Mouse (Mus musculus): ENCODE measurements at regions not wholly inside any gene's neighbourhood (a gene's known extent, or its start where the extent isn't known, plus 50 kb on each side); places are given as distances from the start of the nearest gene placed in this dataset.

DNA sequence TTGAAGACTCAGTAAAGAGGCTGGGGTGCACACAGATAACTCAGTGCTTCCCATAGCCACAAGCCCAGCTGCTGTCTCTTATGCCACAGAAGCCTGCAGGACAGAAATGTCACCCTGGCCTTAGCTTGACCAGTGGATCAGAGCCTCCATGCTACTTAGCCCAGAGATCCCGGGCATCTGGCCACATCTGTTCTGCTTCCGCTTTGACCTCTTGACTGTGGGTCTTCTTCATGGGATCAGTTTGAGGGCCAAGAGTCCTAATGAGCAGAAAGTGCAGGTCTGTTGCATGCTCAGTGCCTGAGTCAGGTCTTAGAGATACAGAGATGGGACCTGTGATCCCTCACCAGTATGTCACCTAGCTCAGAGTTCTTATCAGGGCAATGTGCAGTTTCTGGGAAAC, 85.5 kb upstream of the Twist2 start:
- H3K36me3 ChIP-seq, result no peaks in the 10 kb centered on the region
- no peaks in the 10 kb centered on the region for H3K27me3 ChIP-seq
- H3K4me2 ChIP-seq, result no peak overlapping the region
- no peak overlapping the region for H3K9ac ChIP-seq
- H3K4me1 ChIP-seq (replicated peaks), result no peaks in the 10 kb centered on the region
- no peak overlapping the region for H3K4me3 ChIP-seq
- no peak for ATAC-seq (ENCODE audit: low FRiP score, low read depth)
- H3K9me3 ChIP-seq, result no peaks in the 10 kb centered on the region
- WGBS, result 96% methylated on average over 2 of the region's 2 CpGs
- no peak overlapping the region for H3K27ac ChIP-seq (replicated peaks)

DNA sequence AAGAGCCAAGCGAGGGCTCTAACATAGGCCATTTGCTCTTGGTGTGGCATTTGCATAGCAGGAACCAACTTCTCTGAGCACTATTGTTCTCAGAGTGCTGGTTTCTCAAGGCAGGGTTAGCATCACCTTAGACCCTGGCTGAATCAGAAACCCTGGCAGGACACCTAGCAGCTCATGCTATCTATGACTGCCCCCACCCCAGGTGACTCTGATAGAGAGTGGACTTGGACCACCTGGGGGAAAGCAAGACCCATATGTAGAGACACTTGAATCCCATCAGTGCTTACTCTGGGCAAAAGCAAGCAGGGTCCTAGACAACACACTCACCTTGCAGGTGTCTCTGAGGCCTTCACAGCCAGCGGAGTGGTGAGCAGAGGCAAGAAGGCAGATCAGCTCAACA, 84.4 kb upstream of the Twist2 start:
- Histone ChIP-seq H3K9ac (no peak overlapping the region), H3K4me1 (replicated peaks) (no peaks in the 10 kb centered on the region), H3K9me3 (no peaks in the 10 kb centered on the region), H3K27me3 (no peaks in the 10 kb centered on the region), H3K4me2 (no peak overlapping the region), H3K36me3 (no peaks in the 10 kb centered on the region), H3K4me3 (no peak overlapping the region), H3K27ac (replicated peaks) (no peak overlapping the region)
- WGBS, result 93% methylated on average over 2 of the region's 2 CpGs
- ATAC-seq (ENCODE audit: low FRiP score, low read depth), result no peak

DNA sequence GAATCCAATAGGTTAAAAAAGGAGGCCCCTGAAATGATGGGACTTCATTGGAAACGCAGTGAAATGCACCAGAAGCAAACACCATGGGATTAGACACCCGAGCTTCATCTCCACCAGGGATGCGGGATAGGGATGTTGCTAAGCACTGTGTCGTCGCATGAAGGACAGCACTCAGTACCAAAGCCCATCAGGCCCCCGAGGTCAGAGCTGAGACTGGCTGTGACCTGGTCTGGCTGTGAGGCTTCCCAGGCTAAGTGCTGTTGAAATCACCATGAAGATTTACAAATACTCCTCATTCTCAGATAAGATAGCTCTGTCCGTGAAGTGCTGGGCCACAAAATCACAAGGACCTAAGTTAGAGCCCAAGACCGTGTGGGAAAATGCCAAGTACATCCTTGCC, 83.3 kb upstream of the Twist2 start:
- Histone ChIP-seq H3K4me3 (no peak overlapping the region), H3K27me3 (no peaks in the 10 kb centered on the region), H3K4me1 (replicated peaks) (no peaks in the 10 kb centered on the region), H3K9me3 (no peaks in the 10 kb centered on the region), H3K9ac (no peak overlapping the region), H3K27ac (replicated peaks) (no peak overlapping the region), H3K36me3 (no peaks in the 10 kb centered on the region), H3K4me2 (no peak overlapping the region)
- no peak for ATAC-seq (ENCODE audit: low FRiP score, low read depth)
- 84% methylated on average over 8 of the region's 8 CpGs for WGBS

DNA sequence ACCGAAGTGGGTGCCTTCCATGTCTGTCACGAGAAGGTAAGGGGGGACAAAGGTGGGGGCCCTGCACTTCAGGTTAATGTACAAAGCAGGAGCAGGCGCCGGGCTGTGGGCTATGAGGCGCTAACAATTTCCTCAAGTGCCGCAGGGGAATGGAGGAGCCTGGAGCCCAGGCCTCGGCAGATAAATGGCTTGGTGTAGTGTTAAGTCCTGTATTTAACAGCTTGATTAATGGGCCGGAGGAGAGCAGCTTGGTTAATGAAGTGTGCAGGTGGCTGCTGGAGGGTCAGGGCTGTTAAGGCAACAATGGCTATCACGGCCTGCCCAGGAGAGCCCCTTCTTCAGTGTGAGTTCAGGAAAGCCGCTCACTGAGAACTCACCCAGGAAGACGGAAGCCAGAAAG, 72.0 kb upstream of the Twist2 start:
- ATAC-seq (ENCODE audit: low FRiP score, low read depth), result no peak

DNA sequence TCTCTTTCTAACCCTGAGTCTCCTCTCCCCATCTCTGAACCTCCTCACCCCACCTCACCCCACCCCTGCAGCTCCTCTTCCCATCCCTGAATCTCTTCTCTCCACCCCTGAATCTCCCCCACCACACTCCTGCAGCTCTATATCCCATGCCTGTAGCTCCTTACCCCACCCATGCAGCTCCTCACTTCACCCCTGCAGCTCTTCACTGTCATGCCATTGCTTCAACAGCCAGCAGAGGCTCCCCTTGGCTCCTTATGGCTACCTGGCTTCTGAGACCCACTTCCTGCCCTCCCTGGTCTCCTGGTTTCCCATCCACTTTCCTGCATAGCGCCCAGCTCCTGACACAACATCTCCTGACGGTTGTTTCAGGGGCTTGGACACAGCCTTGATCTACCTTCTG, 71.0 kb upstream of the Twist2 start:
- H3K9me3 ChIP-seq, result no peaks in the 10 kb centered on the region
- no peak overlapping the region for H3K9ac ChIP-seq
- ATAC-seq (ENCODE audit: low FRiP score, low read depth), result no peak
- H3K4me1 ChIP-seq (replicated peaks), result peaks cover 16% of the 10 kb centered on the region; the same call in 1 of the 2 replicates
- WGBS, result 95% methylated on average over 2 of the region's 2 CpGs
- no peak overlapping the region for H3K4me3 ChIP-seq
- H3K36me3 ChIP-seq, result no peaks in the 10 kb centered on the region
- no peak overlapping the region for H3K4me2 ChIP-seq
- peaks cover 6% of the 10 kb centered on the region; the same call in 1 of the 2 replicates for H3K27me3 ChIP-seq
- no peak overlapping the region for H3K27ac ChIP-seq (replicated peaks)

More for the DNA sequence above, 72.0 kb upstream of the Twist2 start:
- H3K27ac ChIP-seq (replicated peaks), result no peak overlapping the region
- H3K27me3 ChIP-seq, result peaks cover 6% of the 10 kb centered on the region; the same call in 1 of the 2 replicates
- H3K4me2 ChIP-seq, result no peak overlapping the region
- H3K4me1 ChIP-seq (replicated peaks), result peaks cover 16% of the 10 kb centered on the region; the same call in 1 of the 2 replicates
- WGBS, result 55% methylated on average over 11 of the region's 11 CpGs
- H3K9ac ChIP-seq, result no peak overlapping the region
- H3K9me3 ChIP-seq, result no peaks in the 10 kb centered on the region
- H3K4me3 ChIP-seq, result no peak overlapping the region
- H3K36me3 ChIP-seq, result no peaks in the 10 kb centered on the region

DNA sequence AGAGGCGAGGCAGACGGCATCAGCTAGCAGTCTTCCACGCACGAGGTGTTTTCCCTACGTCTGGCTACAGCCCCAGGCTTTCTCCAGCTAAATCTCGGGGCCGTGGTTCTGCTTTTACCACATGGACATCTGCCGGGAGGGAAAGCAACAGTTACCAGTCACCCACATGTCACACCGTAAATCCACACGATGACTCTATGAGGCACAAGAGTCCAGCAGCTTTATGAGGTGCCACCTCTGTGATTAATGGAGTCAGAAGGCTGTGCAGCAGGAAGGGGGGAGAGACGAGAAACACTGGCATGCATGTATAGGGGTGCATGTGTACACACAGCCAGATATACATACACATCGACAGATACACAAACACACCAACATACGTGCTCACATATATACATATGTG, 69.6 kb upstream of the Twist2 start:
- Histone ChIP-seq H3K9ac (no peak overlapping the region), H3K27ac (replicated peaks) (no peak overlapping the region), H3K27me3 (peaks cover 9% of the 10 kb centered on the region; the same call in 1 of the 2 replicates), H3K36me3 (no peaks in the 10 kb centered on the region), H3K4me3 (no peak overlapping the region), H3K4me2 (no peak overlapping the region), H3K4me1 (replicated peaks) (peaks cover 16% of the 10 kb centered on the region; the same call in 1 of the 2 replicates), H3K9me3 (no peaks in the 10 kb centered on the region)
- ATAC-seq (ENCODE audit: low FRiP score, low read depth), result no peak
- WGBS, result 66% methylated on average over 13 of the region's 13 CpGs

DNA sequence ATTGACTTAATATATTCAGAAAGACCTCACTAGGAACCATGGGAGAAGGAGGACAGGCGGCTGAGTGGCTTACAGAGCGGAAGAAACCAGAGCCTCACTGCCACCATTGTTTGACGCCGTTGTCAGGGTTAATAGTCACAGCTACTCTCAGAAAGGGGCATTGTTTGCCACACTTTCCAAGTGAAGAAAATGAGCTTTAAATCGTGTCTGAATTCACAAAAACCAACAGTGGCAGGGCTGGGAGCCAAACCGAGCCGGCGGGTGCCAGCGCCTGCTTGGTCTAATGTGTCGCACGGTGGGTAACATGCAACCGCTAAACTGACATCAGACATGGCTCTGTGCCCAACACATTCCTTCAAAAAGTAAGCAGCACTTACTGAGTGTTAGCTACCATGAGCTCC, 68.8 kb upstream of the Twist2 start:
- no peaks in the 10 kb centered on the region for H3K9me3 ChIP-seq
- H3K27me3 ChIP-seq, result peaks cover 9% of the 10 kb centered on the region; the same call in 1 of the 2 replicates
- 22% methylated on average over 12 of the region's 12 CpGs for WGBS
- no peak overlapping the region for H3K4me3 ChIP-seq
- no peak overlapping the region for H3K27ac ChIP-seq (replicated peaks)
- peak; percentile 54; the same call in 1 of the 2 replicates for ATAC-seq (ENCODE audit: low FRiP score, low read depth)
- H3K4me1 ChIP-seq (replicated peaks), result peaks cover 16% of the 10 kb centered on the region; the same call in 1 of the 2 replicates
- H3K36me3 ChIP-seq, result no peaks in the 10 kb centered on the region
- H3K9ac ChIP-seq, result no peak overlapping the region
- H3K4me2 ChIP-seq, result peak overlapping the region; percentile 7; the same call in 1 of the 2 replicates

DNA sequence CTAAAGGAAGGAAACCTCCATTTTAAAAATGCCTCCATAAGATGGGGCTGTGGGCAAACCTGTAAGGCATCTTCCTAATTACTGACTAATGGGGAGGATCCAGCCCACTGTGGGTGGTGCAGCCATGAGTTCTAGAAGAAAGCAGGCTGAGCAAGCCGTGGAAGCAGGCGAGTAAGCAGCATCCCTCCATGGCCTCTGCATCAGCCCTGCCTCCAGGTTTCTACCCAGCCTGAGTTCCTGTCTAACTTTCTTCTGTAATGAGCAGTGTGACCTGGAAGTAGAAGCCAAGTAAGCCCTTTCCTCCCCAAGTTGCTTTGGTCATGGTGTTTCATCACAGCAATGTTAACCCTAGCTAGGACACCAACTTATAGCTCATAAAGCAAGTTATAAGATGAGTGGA, 66.5 kb upstream of the Twist2 start:
- peaks cover 16% of the 10 kb centered on the region; the same call in 1 of the 2 replicates for H3K4me1 ChIP-seq (replicated peaks)
- no peaks in the 10 kb centered on the region for H3K36me3 ChIP-seq
- ATAC-seq (ENCODE audit: low FRiP score, low read depth), result no peak
- no peak overlapping the region for H3K4me2 ChIP-seq
- H3K27ac ChIP-seq (replicated peaks), result no peak overlapping the region
- peaks cover 8% of the 10 kb centered on the region; the same call in 1 of the 2 replicates for H3K27me3 ChIP-seq
- WGBS, result 90% methylated on average over 2 of the region's 2 CpGs
- no peak overlapping the region for H3K4me3 ChIP-seq
- no peaks in the 10 kb centered on the region for H3K9me3 ChIP-seq
- H3K9ac ChIP-seq, result no peak overlapping the region

DNA sequence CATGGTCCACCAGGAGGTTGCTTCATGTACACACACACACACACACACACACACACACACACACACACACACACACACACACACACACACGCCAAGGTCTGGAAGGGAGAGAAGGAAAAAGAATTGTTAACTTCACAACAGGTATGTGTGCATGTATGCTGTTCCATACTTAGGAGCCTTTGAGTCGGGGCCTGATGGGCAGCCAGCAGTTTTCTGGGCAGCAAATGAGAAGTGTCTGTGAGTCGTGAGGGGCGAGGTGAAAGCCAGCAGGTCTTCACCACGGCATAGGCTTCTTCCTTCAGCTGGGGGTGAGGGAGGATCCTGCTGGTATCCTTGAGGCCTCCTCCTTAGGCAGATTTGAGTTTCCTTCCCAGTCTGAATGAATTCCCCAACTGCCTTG, 65.8 kb upstream of the Twist2 start:
- WGBS, result 81% methylated on average over 5 of the region's 5 CpGs
- ATAC-seq (ENCODE audit: low FRiP score, low read depth), result no peak
- peaks cover 16% of the 10 kb centered on the region; the same call in 1 of the 2 replicates for H3K4me1 ChIP-seq (replicated peaks)
- H3K9me3 ChIP-seq, result no peaks in the 10 kb centered on the region
- H3K9ac ChIP-seq, result no peak overlapping the region
- no peak overlapping the region for H3K27ac ChIP-seq (replicated peaks)
- peaks cover 3% of the 10 kb centered on the region; the same call in 1 of the 2 replicates for H3K27me3 ChIP-seq
- no peak overlapping the region for H3K4me2 ChIP-seq
- no peak overlapping the region for H3K4me3 ChIP-seq
- no peaks in the 10 kb centered on the region for H3K36me3 ChIP-seq

DNA sequence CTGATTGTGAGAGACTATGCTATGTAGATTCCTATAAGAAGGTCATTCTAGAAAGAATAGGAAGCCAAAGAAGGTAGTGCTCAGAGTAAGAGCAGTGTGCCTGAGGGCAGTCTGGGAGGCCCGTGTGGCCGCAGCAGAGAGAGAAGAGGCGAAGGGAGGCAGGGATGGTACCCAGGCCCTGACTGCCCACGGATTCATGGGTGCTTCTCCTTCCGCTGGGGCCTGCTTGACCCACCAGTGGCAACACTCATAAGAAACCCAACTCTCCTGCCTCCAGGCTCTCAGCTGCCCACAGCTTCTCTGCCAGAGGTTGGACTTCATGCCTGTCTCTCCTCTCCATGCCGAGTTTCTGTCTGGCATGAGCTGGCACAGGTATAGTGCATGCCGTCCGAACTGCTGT, 60.6 kb upstream of the Twist2 start:
- no peaks in the 10 kb centered on the region for H3K4me1 ChIP-seq (replicated peaks)
- H3K36me3 ChIP-seq, result no peaks in the 10 kb centered on the region
- no peak for ATAC-seq (ENCODE audit: low FRiP score, low read depth)
- no peak overlapping the region for H3K9ac ChIP-seq
- no peak overlapping the region for H3K4me3 ChIP-seq
- no peak overlapping the region for H3K27ac ChIP-seq (replicated peaks)
- H3K4me2 ChIP-seq, result no peak overlapping the region
- H3K9me3 ChIP-seq, result no peaks in the 10 kb centered on the region
- H3K27me3 ChIP-seq, result no peaks in the 10 kb centered on the region
- WGBS, result 90% methylated on average over 8 of the region's 8 CpGs

DNA sequence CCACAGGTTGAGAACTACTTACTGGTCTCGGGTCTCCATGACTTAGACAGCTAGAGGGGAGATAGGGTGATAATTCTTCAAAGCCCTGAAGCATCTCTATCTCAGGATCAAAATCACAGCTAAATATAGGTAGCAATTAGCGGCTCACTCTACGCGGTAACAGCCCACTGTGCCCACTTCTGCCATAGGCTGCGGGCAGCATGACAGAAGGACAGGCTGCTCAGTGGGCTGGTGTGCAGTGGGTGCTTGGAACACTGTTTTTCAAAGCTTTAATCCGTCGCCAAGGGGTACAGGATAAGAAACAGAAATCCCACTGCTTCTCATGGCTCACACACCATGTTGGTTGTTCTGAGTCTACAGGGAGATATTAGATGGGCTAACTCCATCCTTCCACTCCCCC, 59.2 kb upstream of the Twist2 start:
- Histone ChIP-seq H3K4me3 (no peak overlapping the region), H3K27me3 (no peaks in the 10 kb centered on the region), H3K9me3 (no peaks in the 10 kb centered on the region), H3K9ac (no peak overlapping the region), H3K27ac (replicated peaks) (no peak overlapping the region), H3K4me2 (no peak overlapping the region), H3K4me1 (replicated peaks) (no peaks in the 10 kb centered on the region), H3K36me3 (no peaks in the 10 kb centered on the region)
- no peak for ATAC-seq (ENCODE audit: low FRiP score, low read depth)
- 93% methylated on average over 7 of the region's 7 CpGs for WGBS

DNA sequence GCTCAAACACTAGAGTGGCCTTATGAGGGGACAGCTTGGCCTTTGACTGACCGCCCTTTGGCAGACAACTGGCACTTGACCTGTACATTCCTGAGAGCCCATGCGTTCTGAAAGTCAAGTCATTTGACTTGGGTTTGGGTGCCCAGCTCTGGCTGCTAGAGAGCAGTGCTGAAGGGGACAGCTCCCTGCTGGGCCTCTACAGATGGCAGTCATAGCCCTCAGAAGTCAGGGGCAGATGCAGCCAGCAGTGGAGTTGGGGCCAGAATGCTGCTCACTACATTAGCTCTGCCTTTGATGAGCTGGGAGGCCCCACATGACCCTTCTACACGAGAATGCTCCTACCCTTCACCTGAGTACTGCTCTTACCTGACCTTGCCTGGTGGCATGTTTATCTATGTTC, 58.3 kb upstream of the Twist2 start:
- ATAC-seq (ENCODE audit: low FRiP score, low read depth), result no peak
- no peaks in the 10 kb centered on the region for H3K9me3 ChIP-seq
- H3K4me3 ChIP-seq, result no peak overlapping the region
- no peaks in the 10 kb centered on the region for H3K27me3 ChIP-seq
- H3K27ac ChIP-seq (replicated peaks), result no peak overlapping the region
- WGBS, result 68% methylated on average over 3 of the region's 3 CpGs
- H3K9ac ChIP-seq, result no peak overlapping the region
- H3K36me3 ChIP-seq, result no peaks in the 10 kb centered on the region
- 0 out of 2 replicates have a peak, but pooled peaks cover 4% of the 10 kb centered on the region for H3K4me1 ChIP-seq (replicated peaks)
- no peak overlapping the region for H3K4me2 ChIP-seq

DNA sequence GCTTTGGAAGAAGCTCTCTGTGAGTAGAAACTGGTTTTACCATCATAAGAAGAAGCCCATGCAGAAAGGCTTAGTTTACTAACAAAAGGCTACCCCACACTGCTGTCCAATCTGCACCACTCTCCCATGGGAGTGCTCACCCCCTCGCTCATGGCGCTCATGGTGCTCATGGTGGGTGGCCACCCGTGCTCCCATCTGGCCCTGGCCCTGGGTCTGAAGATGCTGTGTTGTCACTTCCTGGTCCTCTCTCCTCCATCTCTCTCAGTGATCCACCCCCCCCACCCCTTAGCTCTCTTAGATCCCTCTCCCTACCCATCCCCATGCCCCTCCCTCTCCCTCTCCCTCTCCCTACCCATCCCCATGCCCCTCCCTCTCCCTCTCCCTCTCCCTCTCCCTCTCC, 57.2 kb upstream of the Twist2 start:
- H3K36me3 ChIP-seq, result no peaks in the 10 kb centered on the region
- H3K4me3 ChIP-seq, result no peak overlapping the region
- WGBS, result 94% methylated on average over 3 of the region's 3 CpGs
- no peak overlapping the region for H3K9ac ChIP-seq
- H3K4me1 ChIP-seq (replicated peaks), result 0 out of 2 replicates have a peak, but pooled peaks cover 4% of the 10 kb centered on the region
- H3K27ac ChIP-seq (replicated peaks), result no peak overlapping the region
- H3K9me3 ChIP-seq, result no peaks in the 10 kb centered on the region
- H3K4me2 ChIP-seq, result no peak overlapping the region
- H3K27me3 ChIP-seq, result no peaks in the 10 kb centered on the region
- no peak for ATAC-seq (ENCODE audit: low FRiP score, low read depth)

All from hindbrain, embryonic 15.5 days (tissue).